Mouse (Mus musculus): ENCODE data around the gene Glg1.

The Glg1 gene

GRCm38 (mm10) chr8:111145460-111146012 is 113.5 kb downstream of the Glg1 start:
- peak; percentile 93 to 95 for DNase-seq (ENCODE audit: low spot score in 2 of 2)

DNA sequence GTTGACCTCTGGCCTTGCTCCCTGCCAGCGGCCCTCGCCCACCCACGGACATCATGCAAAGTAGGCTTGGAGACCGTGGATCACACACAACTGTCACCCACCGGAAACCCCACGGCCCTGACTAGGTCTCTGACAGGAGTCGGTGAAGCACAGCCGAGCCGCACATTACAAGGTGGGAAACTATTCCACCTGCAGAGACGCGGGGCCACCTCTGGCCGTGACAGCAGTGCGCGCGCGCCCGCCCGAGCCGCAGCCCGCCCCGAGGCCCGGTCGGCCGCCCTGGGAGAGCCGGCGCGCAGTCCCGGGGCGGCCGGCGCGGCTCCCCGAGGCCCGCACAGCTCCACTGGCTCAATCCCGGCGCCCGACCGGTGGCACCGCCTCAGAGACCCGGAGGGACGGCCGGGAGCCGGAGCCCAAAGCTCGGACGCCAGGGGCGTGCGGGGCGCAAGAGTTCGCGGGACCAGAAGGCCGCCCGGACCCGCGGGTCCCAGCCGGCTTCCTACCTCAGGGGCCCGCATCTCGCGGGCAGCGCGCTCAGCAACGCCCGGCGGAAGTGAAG is 114.0 kb downstream of the Glg1 start:
- peak in 1 of 2 experiments; percentile 22 for DNase-seq (ENCODE audit: low spot score in 2 of 2)

GRCm38 (mm10) chr8:111142521-111142920 is 116.5 kb downstream of the Glg1 start:
- DNase-seq (ENCODE audit: low spot score in 2 of 2), result no peak

GRCm38 (mm10) chr8:111130756-111131155 is 128.3 kb downstream of the Glg1 start:
- no peak for DNase-seq (ENCODE audit: low spot score in 2 of 2)

DNA sequence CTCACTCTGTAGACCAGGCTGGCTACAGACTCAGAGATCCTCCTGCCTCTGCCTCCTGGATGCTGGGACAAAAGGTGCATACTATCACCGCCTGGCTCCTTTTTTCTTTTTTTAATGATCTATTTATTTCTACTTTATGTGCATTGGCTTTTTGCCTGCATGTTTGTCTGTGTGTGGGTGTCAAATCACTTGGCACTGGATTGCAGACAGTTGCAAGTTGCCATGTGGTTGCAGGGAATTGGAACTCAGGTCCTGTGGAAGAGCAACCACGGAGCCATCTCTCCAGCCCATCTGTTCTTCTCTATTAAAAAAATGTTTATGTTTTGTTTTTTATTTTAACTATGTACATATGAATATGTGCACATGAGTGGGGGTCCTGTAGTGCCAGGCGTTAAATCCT is 139.5 kb downstream of the Glg1 start:
- no peak for DNase-seq (ENCODE audit: low spot score in 2 of 2)

DNA sequence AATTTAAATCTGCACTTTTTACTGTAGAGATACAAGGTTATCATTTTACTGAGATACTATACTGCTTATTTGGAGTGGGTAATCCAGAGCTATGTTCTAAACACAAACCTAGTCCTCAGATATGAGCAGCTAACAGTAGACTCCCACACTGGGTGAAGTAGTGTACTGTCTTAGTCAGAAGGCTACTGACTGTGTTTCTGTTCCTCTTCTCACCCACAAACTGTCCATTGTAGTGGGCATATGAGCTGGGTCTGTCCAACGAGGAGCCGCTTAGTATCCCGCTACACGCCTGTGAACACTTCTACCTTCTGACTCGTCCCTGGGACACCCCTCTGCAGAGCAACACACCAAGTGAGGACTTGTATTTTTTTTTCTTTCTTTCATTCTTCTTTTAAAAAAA is 144.1 kb downstream of the Glg1 start:
- no peak for DNase-seq (ENCODE audit: low spot score in 2 of 2)
